Comparison of ENCODE assay signal across 18 mouse cellular contexts in genomic region chr11:98720756-98721155, GRCm38 (mm10). TPM values are rescaled to one million over a fixed set of nuclear protein-coding genes. Genes with fewer than 3 reads are reported as not detected.
"Had no signal": no experiment of that assay in that cellular context is flagged by ENCODE, and none has a peak within 500 bp of the region (broad histone marks: within the 10 kb centered on the region; RNA-seq: fewer than 3 reads in every experiment).

No protein-coding gene starts in this region.

- H3K9ac ChIP-seq: limb, embryonic 15.5 days; liver, embryonic 12.5 days; lung, embryonic 15.5 days; neural tube, embryonic 15.5 days had no signal

- H3K4me2 ChIP-seq: limb, embryonic 15.5 days; liver, embryonic 12.5 days; lung, embryonic 15.5 days; neural tube, embryonic 15.5 days had no signal

- ATAC-seq: liver, embryonic 12.5 days had no signal

- DNase-seq: spleen, adult 18-20 months; thymus, adult 2 months; thymus, postnatal 25 days had no signal

- H3K27ac ChIP-seq: liver, embryonic 12.5 days; midbrain, embryonic 10.5 days; neural tube, embryonic 15.5 days had no signal

- H3K27me3 ChIP-seq: limb, embryonic 15.5 days; liver, embryonic 12.5 days; lung, embryonic 15.5 days; neural tube, embryonic 15.5 days had no signal

- H3K4me3 ChIP-seq: limb, embryonic 15.5 days; liver, embryonic 12.5 days; lung, embryonic 15.5 days; midbrain, embryonic 10.5 days; myocyte; neural tube, embryonic 15.5 days had no signal

- H3K9me3 ChIP-seq: limb, embryonic 15.5 days; liver, embryonic 12.5 days; lung, embryonic 15.5 days; midbrain, embryonic 10.5 days; neural tube, embryonic 15.5 days had no signal

RNA-seq across cellular contexts. Expression of gene Csf3, which starts 19.7 kb away (rescaled TPM):
- total RNA-seq: layer of hippocampus, adult 8-10 months; layer of hippocampus, postnatal 14 days; left cerebral cortex, adult 18-20 months; left cerebral cortex, postnatal 14 days; megakaryocyte, adult 5-6 weeks had no signal
- polyA plus RNA-seq: liver, embryonic 12.5 days; liver, embryonic 16.5 days; lung, embryonic 15.5 days; midbrain, embryonic 10.5 days; midbrain, embryonic 14.5 days; myocyte; neural tube, embryonic 11.5 days; neural tube, embryonic 15.5 days; stomach, embryonic 14.5 days had no signal
